Mouse (Mus musculus): ENCODE measurements around the gene Tmem127. TPM values are rescaled to one million over a fixed set of nuclear protein-coding genes. Genes with fewer than 3 reads are reported as not detected.

Tmem127 gene
- polyA plus RNA-seq (2012; rRNA removed; ENCODE audit: low replicate concordance) = 96.8 and 112 TPM in 2 replicates

DNA sequence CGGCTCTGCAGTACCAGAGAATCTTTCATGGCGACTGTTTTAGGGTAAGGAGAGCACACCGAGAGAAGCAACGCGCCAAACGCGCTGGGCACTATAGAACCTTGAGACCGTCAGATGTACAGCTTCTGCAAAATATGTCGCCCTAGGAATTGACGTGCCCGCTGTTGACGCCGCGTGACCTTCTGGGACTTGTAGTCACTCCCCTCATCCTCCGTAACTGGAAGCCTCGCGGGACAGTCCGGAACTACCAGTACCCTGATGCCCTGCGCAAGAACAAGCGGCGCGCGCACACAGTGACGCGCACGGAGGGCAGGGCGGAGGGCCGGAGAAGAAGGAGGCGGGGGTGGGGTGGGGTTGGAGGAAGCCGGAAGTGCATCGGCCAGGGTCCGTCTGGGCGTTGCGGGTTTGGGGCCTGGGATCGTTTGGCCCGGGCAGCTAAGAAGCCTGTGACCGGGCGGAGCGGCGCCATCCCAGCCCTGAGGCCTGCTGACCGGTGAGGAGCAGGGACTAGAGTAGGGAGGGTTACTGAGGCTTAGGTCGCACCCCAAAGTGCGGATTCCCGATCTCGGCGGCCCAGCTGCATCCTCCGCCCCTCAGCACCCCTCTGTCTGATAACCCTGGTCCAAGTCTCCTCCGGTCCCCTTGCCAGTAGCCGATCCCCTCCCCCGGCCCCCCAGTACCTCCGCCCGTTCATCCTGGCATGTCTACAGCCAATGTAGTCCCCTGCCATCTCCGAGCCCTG is at the start of gene Tmem127, which contains the start of gene Ciao1:
Tmem127 (plus strand) TSS at position 317 of the 742 bp plus-strand sequence.
Ciao1 (minus strand) TSS at position 225 of the 742 bp plus-strand sequence.

DNA sequence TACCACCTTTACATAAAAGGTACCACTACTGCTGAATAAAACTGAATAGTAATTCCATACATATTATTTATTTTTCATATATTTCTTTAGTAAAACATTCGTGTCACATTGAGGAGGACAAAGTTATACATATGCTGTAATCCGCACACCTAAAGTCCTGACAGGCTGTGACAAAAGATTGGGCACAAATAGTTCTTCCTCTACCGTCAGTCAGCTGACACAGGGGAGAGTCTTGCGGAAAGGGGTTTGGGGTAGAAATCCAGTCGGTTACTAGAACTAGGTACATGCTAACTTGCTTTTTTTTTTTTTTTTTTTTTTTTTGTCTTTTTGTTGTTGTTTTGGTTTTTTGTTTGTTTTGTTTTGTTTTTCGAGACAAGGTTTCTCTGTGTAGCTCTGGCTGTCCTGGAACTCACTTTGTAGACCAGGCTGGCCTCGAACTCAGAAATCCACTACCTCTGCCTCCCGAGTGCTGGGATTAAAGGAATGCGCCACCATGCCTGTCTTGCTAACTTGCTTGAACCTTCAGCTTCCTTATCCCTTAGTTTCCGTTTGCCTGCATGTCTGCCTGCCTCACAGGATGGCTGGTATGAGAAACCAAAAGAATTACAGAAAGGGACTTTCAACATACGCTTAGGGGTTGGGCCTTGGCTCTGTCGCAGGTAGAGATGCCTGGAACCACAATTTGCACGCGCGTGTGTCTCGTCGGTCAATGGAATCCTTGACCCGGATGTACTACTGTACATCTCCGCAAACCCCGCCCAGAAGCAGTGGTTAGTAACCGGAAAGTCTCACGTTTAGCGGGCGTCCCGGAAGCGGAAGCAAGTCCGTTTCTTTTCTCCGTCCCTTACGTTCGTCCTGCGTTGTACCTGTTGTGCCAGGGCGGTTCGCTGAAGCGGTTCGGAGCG is 39.9 kb upstream of the Tmem127 start, which contains the start of the genes 1810024B03Rik and Snrnp200:
1810024B03Rik (minus strand) TSS at position 734 of the 905 bp plus-strand sequence.
Snrnp200 (plus strand) TSS at position 840 of the 905 bp plus-strand sequence.

DNA sequence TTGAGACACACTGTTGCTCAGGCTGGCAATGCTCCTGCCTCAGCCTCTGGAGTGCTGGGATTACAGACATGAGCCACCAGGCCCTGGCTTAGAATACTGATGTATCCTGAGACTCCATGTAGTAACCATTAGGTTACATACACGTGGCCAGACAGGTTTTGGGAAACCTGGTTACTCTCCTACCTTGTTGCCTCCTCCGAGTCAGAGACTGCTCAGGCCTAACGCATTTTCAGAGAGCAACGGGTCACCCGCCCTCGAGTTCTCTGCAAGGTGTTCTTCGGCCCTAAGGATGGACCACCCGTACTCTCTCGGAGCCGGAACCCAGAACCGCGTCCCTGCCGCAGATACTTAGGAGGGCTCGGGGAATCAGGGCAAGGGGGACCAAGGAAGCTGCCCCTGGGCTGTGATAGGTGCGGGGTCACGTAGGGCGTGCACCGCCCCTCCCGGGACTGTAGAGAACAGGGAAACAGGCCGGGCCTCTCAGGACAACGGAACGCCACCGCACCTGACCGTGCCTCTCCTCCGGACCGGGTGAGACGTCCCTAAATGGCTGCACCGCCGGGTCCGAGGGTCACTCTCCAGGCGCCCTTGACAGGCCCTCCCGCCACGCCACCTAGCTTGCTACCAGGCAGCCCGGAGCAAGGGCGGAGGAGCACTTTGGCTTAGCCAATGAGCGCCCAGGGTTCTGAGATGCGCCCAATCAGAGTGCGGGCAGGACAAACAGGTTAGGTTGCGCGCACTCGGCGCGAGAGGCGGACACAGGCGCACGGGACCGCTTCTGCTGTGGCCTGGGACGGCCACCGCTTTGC is 22.0 kb downstream of the Tmem127 start, which contains the start of gene Stard7:
Stard7 (plus strand) TSS at position 728 of the 809 bp plus-strand sequence.

Other genes with a start within 250 kb of the Tmem127 start
- gene Ap4e1, start 239.2 kb upstream of the Tmem127 start, polyA plus RNA-seq (2012; rRNA removed; ENCODE audit: low replicate concordance) = 2.9 and 5.0 TPM in 2 replicates
- 13.3 and 27.0 TPM in 2 replicates for gene Blvra, start 177.2 kb upstream of the Tmem127 start, polyA plus RNA-seq (2012; rRNA removed; ENCODE audit: low replicate concordance)
- 1.7 and 4.4 TPM in 2 replicates for gene Ncaph, start 114.0 kb upstream of the Tmem127 start, polyA plus RNA-seq (2012; rRNA removed; ENCODE audit: low replicate concordance)
- gene Itpripl1, start 104.5 kb upstream of the Tmem127 start, polyA plus RNA-seq (2012; rRNA removed; ENCODE audit: low replicate concordance) = 19.0 and 24.2 TPM in 2 replicates
- 2.3 TPM in 2 replicates for gene 1810024B03Rik, start 39.6 kb upstream of the Tmem127 start, polyA plus RNA-seq (2012; rRNA removed; ENCODE audit: low replicate concordance)
- gene Snrnp200, start 39.5 kb upstream of the Tmem127 start, polyA plus RNA-seq (2012; rRNA removed; ENCODE audit: low replicate concordance) = 47.7 and 72.8 TPM in 2 replicates
- 79.4 and 82.5 TPM in 2 replicates for gene Ciao1, start 92 bp upstream of the Tmem127 start, polyA plus RNA-seq (2012; rRNA removed; ENCODE audit: low replicate concordance)
- 40.2 and 47.2 TPM in 2 replicates for gene Stard7, start 22.3 kb downstream of the Tmem127 start, polyA plus RNA-seq (2012; rRNA removed; ENCODE audit: low replicate concordance)
- 2.2 and 11.6 TPM in 2 replicates for gene Dusp2, start 88.3 kb downstream of the Tmem127 start, polyA plus RNA-seq (2012; rRNA removed; ENCODE audit: low replicate concordance)
- not detected in 2 replicates for gene Astl, start 90.7 kb downstream of the Tmem127 start, polyA plus RNA-seq (2012; rRNA removed; ENCODE audit: low replicate concordance)
- 0.41 and 0.66 TPM in 2 replicates for gene Adra2b, start 115.3 kb downstream of the Tmem127 start, polyA plus RNA-seq (2012; rRNA removed; ENCODE audit: low replicate concordance)
- gene Gpat2, start 177.3 kb downstream of the Tmem127 start, polyA plus RNA-seq (2012; rRNA removed; ENCODE audit: low replicate concordance) = 0.21 and 0.28 TPM in 2 replicates
- 30.8 and 43.2 TPM in 2 replicates for gene Fahd2a, start 196.7 kb downstream of the Tmem127 start, polyA plus RNA-seq (2012; rRNA removed; ENCODE audit: low replicate concordance)

Measured in subcutaneous adipose tissue, adult 2 months (tissue).